Mouse (Mus musculus): ENCODE measurements at regions not wholly inside any gene's neighbourhood (a gene's known extent, or its start where the extent isn't known, plus 50 kb on each side); places are given as distances from the start of the nearest gene placed in this dataset.

- Histone ChIP-seq H3K27ac (ENCODE audit: control insufficient read depth, low read depth, low read length) (no peak overlapping the region), H3K9me3 (replicated peaks; ENCODE audit: insufficient read depth, low read length) (no peaks in the 10 kb centered on the region), H3K27me3 (ENCODE audit: control insufficient read depth in 1 of 2, insufficient read depth in 2 of 2, low read length in 2 of 2) (no peaks in the 10 kb centered on the region; a peak in 1 of 4 replicates), H3K4me3 (ENCODE audit: control insufficient read depth in 1 of 2, insufficient read depth in 1 of 2, low read depth in 2 of 2, low read length in 2 of 2) (no peak overlapping the region), H3K9ac (ENCODE audit: control insufficient read depth, low read depth, low read length, poor library complexity, severe bottlenecking) (no peak overlapping the region), H3K4me1 (ENCODE audit: control insufficient read depth in 1 of 2, insufficient read depth in 2 of 2, low read length in 2 of 2) (peaks cover 8 to 15% of the 10 kb centered on the region in 2 experiments; a peak in 3 of 4 replicates), H3K36me3 (ENCODE audit: control insufficient read depth in 1 of 2, insufficient read depth in 2 of 2, low read length in 2 of 2) (peaks cover 0 to 10% of the 10 kb centered on the region in 2 experiments; a peak in 2 of 4 replicates), H3K79me2 (ENCODE audit: control insufficient read depth, insufficient read depth, low read length, poor library complexity) (no peaks in the 10 kb centered on the region)
- DNase-seq (ENCODE audit: low read depth, low spot score) = no peak
- TF ChIP-seq UBTF (IDR thresholded peaks at IDR 0.05; ENCODE audit: borderline replicate concordance, insufficient read depth, low read depth, low read length) (no peak), GABPA (IDR thresholded peaks at IDR 0.05; ENCODE audit: low read depth, low read length) (no peak), SMC3 (IDR thresholded peaks at IDR 0.05; ENCODE audit: low read depth, low read length) (no peak), POLR2AphosphoS5 (IDR thresholded peaks at IDR 0.05; ENCODE audit: borderline replicate concordance, low read depth, low read length) (no peak), POLR2A (IDR thresholded peaks at IDR 0.05; ENCODE audit: control insufficient read depth in 1 of 2, insufficient read depth in 1 of 2, low read depth in 1 of 2, low read length in 2 of 2, poor library complexity in 1 of 2) (no peak), TCF12 (IDR thresholded peaks at IDR 0.05; ENCODE audit: low read depth, low read length) (no peak), JUND (IDR thresholded peaks at IDR 0.05; ENCODE audit: low read depth, low read length) (no peak), ZKSCAN1 (IDR thresholded peaks at IDR 0.05; ENCODE audit: low read depth, low read length) (no peak), SIN3A (IDR thresholded peaks at IDR 0.05; ENCODE audit: low read length) (no peak), EP300 (IDR thresholded peaks at IDR 0.05; ENCODE audit: low read depth in 1 of 2, low read length in 2 of 2) (no peak), MEF2A (IDR thresholded peaks at IDR 0.05; ENCODE audit: extremely low read depth, insufficient replicate concordance, low read depth, low read length, poor library complexity, severe bottlenecking) (no peak), CHD2 (IDR thresholded peaks at IDR 0.05; ENCODE audit: low read length) (no peak), MXI1 (IDR thresholded peaks at IDR 0.05; ENCODE audit: low read depth, low read length) (no peak), CTCF (IDR thresholded peaks at IDR 0.05 in 2 of 3, conservative IDR thresholded peaks at IDR 0.05 in 1 of 3; ENCODE audit: control insufficient read depth in 1 of 3, insufficient read depth in 1 of 3, low read depth in 2 of 3, low read length in 3 of 3, poor library complexity in 1 of 3, severe bottlenecking in 1 of 3) (no peak), USF2 (IDR thresholded peaks at IDR 0.05; ENCODE audit: borderline replicate concordance in 1 of 2, insufficient read depth in 1 of 2, low read depth in 1 of 2, low read length in 2 of 2) (no peak), MAFK (IDR thresholded peaks at IDR 0.05; ENCODE audit: borderline replicate concordance, low read depth, low read length) (no peak)
Observed at GRCm38 (mm10) chr8:126657546-126657945, 63.8 kb upstream of the Irf2bp2 start.

DNA sequence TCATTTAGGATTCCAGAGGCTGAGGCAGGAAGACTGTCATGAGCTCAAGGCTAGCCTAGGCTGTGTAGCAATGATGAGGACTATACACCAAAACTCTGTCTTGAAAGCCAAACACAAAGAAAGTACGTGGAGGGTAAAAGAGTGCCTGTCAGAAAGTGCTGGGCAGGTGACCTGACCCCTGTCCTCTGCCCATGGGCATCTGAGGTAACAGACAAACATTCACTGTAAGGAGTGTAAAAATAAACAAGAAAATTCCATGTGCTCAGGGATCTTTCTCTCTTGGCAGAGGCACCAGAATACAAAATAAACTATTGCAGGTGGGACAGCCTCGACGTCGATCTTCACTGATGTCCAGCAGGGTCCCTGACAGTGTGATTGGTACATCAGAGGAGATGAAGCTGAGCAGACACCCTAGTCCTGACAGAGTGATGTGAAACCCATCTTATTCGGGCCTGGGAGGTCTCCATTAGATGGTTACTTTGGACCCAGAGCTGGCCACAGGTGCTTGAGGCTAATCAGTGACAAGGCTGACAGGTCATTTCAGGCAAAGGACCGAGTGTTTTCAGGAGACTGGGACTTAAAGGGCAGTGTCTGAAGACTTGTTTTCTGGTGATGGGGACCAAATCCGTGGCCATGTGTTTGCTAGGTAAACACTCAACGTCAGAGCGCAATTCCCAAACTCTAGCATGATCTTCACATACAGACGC lies 62.9 kb upstream of the Irf2bp2 start:
- TF ChIP-seq ETS1 (IDR thresholded peaks at IDR 0.05; ENCODE audit: low read depth, low read length) = no peak
- Histone ChIP-seq H3K36me3 (ENCODE audit: control insufficient read depth in 1 of 2, insufficient read depth in 2 of 2, low read length in 2 of 2) (peaks cover 0 to 6% of the 10 kb centered on the region in 2 experiments; a peak in 2 of 4 replicates), H3K27me3 (ENCODE audit: control insufficient read depth in 1 of 2, insufficient read depth in 2 of 2, low read length in 2 of 2) (no peaks in the 10 kb centered on the region; a peak in 1 of 4 replicates), H3K79me2 (ENCODE audit: control insufficient read depth, insufficient read depth, low read length, poor library complexity) (no peaks in the 10 kb centered on the region), H3K4me3 (ENCODE audit: control insufficient read depth in 1 of 2, insufficient read depth in 1 of 2, low read depth in 2 of 2, low read length in 2 of 2) (no peak overlapping the region), H3K4me1 (ENCODE audit: control insufficient read depth in 1 of 2, insufficient read depth in 2 of 2, low read length in 2 of 2) (peaks cover 6 to 10% of the 10 kb centered on the region in 2 experiments; a peak in 3 of 4 replicates), H3K9me3 (replicated peaks; ENCODE audit: insufficient read depth, low read length) (no peaks in the 10 kb centered on the region), H3K9ac (ENCODE audit: control insufficient read depth, low read depth, low read length, poor library complexity, severe bottlenecking) (no peak overlapping the region), H3K27ac (ENCODE audit: control insufficient read depth, low read depth, low read length) (no peak overlapping the region)
- DNase-seq (ENCODE audit: low read depth, low spot score) = no peak
